Mouse (Mus musculus) heart, postnatal 4 days (tissue): ENCODE data around the gene Rnf123. TPM values are rescaled to one million over a fixed set of nuclear protein-coding genes. Genes with fewer than 3 reads are reported as not detected.

Experiments used
- DNase-seq: peaks from one replicate; pipeline ENCODE4 v3.0.0; 2021
- total RNA-seq, 2 experiments: library from RNA; stranded (reverse); gene quantifications; 2 replicates each; pipeline ENCODE4 v1.2.3; 2021

Gene Rnf123
- total RNA-seq, 2 experiments from 2014 or later, result 62.6 to 63.4 TPM

- DNase-seq, result no peak
These were observed 24.9 kb downstream of the Rnf123 start for GRCm38 (mm10) chr9:108058291-108058690.

- peak; percentile 61 for DNase-seq
These were observed 25.9 kb downstream of the Rnf123 start for GRCm38 (mm10) chr9:108057262-108057562.

- DNase-seq, result no peak
These were observed 26.5 kb downstream of the Rnf123 start for GRCm38 (mm10) chr9:108056361-108057261.

GRCm38 (mm10) chr9:108055661-108056237, 27.4 kb downstream of the Rnf123 start:
- no peak for DNase-seq

DNA sequence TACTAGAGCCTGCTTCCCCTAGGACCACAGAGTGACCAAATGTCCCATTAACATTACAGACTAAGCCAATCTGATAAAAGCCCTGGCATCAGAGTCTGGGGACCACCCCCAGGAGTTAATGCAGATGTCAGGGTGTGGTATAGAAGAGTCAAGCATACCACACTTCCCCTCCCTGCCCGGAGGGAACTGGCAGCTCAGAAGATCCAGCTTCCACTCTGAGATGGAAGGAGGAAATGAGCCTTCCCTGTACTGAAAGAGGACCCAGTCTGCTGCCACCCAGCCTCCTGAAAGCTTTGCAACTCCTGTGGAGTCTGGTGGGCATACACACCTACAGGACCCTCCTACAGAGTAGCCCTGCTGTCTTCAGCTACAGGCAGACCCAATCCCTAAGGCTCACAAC, 28.1 kb downstream of the Rnf123 start:
- DNase-seq, result no peak

GRCm38 (mm10) chr9:108054331-108055040, 28.7 kb downstream of the Rnf123 start:
- DNase-seq, result no peak

DNA sequence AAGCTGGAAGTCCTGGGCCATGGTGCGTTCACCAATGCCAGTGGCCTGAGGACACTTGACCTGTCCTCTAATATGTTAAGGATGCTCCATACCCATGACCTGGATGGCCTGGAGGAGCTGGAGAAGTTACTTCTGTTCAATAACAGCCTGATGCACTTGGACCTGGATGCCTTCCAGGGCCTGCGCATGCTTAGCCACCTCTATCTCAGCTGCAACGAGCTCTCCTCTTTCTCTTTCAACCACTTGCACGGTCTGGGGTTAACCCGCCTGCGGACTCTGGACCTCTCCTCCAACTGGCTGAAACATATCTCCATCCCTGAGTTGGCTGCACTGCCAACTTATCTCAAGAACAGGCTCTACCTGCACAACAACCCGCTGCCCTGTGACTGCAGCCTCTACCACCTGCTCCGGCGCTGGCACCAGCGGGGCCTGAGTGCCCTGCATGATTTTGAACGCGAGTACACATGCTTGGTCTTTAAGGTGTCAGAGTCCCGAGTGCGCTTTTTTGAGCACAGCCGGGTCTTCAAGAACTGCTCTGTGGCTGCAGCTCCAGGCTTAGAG, 29.4 kb downstream of the Rnf123 start:
- DNase-seq, result no peak

DNA sequence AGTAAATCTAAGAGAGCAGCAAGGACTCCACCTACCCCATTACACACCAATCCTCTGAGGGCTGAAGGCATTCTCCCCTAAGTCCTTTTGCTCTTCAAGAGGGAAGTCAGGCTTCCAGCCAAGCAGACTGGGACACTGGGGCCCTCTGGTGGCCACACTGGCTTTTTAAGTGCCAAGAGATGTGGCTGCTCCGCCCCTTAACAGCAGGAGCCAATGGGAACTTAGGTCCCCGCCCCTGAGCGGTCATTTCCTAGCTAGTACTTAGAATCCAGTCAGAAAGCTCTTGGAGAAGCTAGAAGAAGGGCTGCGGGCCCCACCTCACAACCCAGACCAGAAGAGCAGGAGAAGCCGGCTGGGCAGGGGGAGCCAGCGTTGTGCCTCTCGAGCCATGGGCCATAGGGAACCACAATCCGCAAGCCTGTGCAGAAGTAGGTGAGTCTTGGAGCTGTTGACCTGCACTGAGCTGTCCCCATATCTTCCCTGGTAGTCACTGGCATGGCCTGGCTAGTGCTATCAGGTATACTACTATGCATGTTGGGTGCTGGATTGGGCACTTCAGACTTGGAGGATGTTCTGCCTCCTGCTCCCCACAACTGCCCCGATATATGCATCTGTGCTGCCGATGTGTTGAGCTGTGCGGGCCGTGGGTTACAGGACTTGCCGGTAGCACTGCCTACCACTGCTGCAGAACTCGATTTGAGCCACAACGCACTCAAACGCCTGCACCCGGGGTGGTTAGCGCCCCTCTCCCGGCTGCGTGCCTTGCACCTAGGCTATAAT, 30.1 kb downstream of the Rnf123 start, which contains the start of gene Amigo3:
Gene Amigo3 (plus strand): TSS at position 275 of the 780 bp plus-strand sequence.
- DNase-seq, result peak; percentile 99

- DNase-seq, result no peak
These were observed 30.7 kb downstream of the Rnf123 start for GRCm38 (mm10) chr9:108052411-108052810.

DNA sequence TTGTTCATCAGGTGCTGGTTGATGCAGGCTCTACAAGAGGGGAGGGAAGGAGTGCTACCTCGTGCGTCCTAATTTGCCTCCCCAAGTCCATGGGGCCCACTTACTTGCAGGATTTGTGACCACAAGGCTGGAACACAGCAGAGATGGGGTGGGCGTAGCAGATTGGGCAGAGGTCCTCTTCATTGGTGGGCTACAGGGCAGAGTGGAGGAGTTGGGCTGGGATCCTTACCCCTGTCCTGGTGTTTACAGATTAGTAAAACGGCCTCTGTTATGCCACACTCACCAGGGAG, 31.3 kb downstream of the Rnf123 start:
- DNase-seq, result no peak

GRCm38 (mm10) chr9:108051184-108051930, 31.8 kb downstream of the Rnf123 start:
- DNase-seq, result no peak

DNA sequence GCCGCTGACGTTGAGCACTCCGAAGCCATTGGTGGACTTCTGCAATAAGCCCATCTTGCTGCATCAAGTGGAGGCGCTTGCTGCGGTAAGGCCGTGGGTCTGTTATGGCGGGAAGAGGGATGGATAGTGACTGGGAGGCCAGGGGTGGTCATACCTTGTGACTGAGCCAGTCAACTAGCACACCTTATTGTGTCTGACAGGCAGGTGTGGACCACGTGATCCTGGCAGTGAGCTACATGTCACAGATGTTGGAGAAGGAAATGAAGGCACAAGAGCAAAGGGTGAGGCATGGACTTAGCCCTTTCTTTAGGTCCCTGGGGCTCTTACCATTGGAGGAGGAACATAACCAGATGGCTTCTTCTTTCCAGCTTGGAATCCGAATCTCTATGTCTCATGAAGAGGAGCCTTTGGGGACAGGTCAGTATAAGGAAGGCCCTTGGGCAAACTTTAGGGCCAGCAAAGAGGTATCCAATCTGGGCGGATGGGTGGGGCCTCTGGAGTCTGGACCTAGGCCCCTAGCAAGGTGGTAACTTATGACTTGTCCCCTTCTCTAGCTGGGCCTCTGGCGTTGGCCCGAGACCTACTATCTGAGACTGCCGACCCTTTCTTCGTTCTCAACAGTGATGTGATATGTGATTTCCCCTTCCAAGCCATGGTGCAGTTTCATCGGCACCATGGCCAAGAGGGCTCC, 33.4 kb downstream of the Rnf123 start:
- DNase-seq, result no peak

GRCm38 (mm10) chr9:108049016-108049455, 34.1 kb downstream of the Rnf123 start, which contains the start of gene Gmppb:
Gmppb (plus strand) TSS chr9:108049242.
- DNase-seq, result peak; percentile 97

GRCm38 (mm10) chr9:108048566-108048955, 34.6 kb downstream of the Rnf123 start:
- DNase-seq, result no peak

GRCm38 (mm10) chr9:108047601-108048565, 35.3 kb downstream of the Rnf123 start:
- no peak for DNase-seq

DNA sequence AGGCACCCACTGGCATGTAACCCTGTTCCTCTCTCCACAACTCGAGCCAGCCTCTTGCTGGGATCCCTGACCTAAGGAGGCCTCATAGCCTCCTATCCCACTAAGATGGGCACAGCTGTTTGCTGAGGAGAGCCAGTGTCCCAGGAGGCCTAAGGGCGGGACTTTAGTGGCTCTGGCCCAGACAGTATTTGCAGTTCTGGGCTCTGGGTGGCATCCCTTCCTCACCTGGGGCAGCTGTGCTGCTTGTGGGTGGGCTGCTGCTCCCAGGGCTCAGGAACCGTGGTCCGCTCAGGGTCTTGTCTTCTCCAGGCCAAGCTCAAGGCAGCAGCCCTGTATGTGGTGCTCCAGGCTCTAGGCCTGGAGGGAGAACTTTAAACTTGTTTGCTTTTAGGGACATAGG, 36.6 kb downstream of the Rnf123 start:
- DNase-seq, result no peak

- DNase-seq, result no peak
These were observed 38.2 kb downstream of the Rnf123 start for GRCm38 (mm10) chr9:108044751-108045492.

- no peak for DNase-seq
These were observed 47.6 kb downstream of the Rnf123 start for GRCm38 (mm10) chr9:108035331-108036156.
